Comparison of ENCODE assay signal across 24 mouse cellular contexts in genomic region chr6:144466711-144467110, GRCm38 (mm10).
DNase-seq lines count a peak whose midpoint lies in the region; ATAC-seq lines count a peak whose summit lies in the region.
"Had no signal": no experiment of that assay in that cellular context is flagged by ENCODE, and none has a peak within 500 bp of the region (broad histone marks: within the 10 kb centered on the region; RNA-seq: fewer than 3 reads in every experiment).

No protein-coding gene starts in this region.

- WGBS in limb, embryonic 10.5 days: 58% methylated on average over 15 of the region's 15 CpGs

- peak overlapping the region; percentile 34; the same call in 1 of the 2 replicates for H3K27ac ChIP-seq in limb, embryonic 10.5 days
- H3K27ac ChIP-seq: forebrain, embryonic 10.5 days; forebrain, embryonic 13.5 days; hindbrain, embryonic 10.5 days; hindbrain, embryonic 13.5 days; intestine, embryonic 15.5 days had no signal

- H3K27me3 ChIP-seq in limb, embryonic 10.5 days (ENCODE audit: low read depth, poor library complexity, severe bottlenecking): no peaks in the 10 kb centered on the region
- H3K27me3 ChIP-seq: forebrain, embryonic 13.5 days; hindbrain, embryonic 13.5 days; intestine, embryonic 15.5 days had no signal

- no peaks in the 10 kb centered on the region for H3K36me3 ChIP-seq in limb, embryonic 10.5 days
- H3K36me3 ChIP-seq: forebrain, embryonic 10.5 days; hindbrain, embryonic 10.5 days; hindbrain, embryonic 13.5 days; intestine, embryonic 15.5 days had no signal

- intact Hi-C loops in heart, postnatal 14 days (cut with DNase I): no loop called here

- H3K9me3 ChIP-seq in limb, embryonic 10.5 days (replicated peaks): no peaks in the 10 kb centered on the region
- H3K9me3 ChIP-seq: forebrain, embryonic 10.5 days; forebrain, embryonic 13.5 days; hindbrain, embryonic 10.5 days; hindbrain, embryonic 13.5 days; intestine, embryonic 15.5 days had no signal

- no peak for ATAC-seq in megakaryocyte progenitor cell, adult 5-6 weeks (replicated peaks; ENCODE audit: poor library complexity)
- ATAC-seq: CD4-positive, CD25-positive, alpha-beta regulatory T cell, adult 4 months; forebrain, embryonic 13.5 days; forebrain, embryonic 16.5 days; hindbrain, embryonic 16.5 days; intestine, embryonic 15.5 days had no signal

- no peak overlapping the region for H3K4me3 ChIP-seq in limb, embryonic 10.5 days
- H3K4me3 ChIP-seq: forebrain, embryonic 10.5 days; forebrain, embryonic 13.5 days; hindbrain, embryonic 10.5 days; hindbrain, embryonic 13.5 days; intestine, embryonic 15.5 days had no signal

- DNase-seq in heart, adult 11 months: peak; percentile 74
- no peak for DNase-seq in heart, postnatal 14 days
- DNase-seq in R1 (ENCODE audit: low read depth, low spot score): peak; percentile 24
- DNase-seq in brain, adult 2 months (ENCODE audit: low read depth, low spot score): peak; percentile 11
- no peak for DNase-seq in limb, embryonic 10.5 days (ENCODE audit: low spot score)
- no peak for DNase-seq in testis, postnatal 14 days (ENCODE audit: low spot score)
- DNase-seq: adrenal gland, postnatal 10 days; adrenal gland, postnatal 36 days; cerebellum, adult 11-12 months; cerebellum, adult 9-10 months; cerebellum, postnatal 14 days; gastrocnemius, postnatal 10 days; gastrocnemius, postnatal 36 days; heart, postnatal 36 days; kidney, adult 11 months had no signal

- peaks cover 45% of the 10 kb centered on the region for H3K4me1 ChIP-seq in limb, embryonic 10.5 days
- H3K4me1 ChIP-seq: forebrain, embryonic 10.5 days; intestine, embryonic 15.5 days had no signal

Comparison
In these comparisons a context has a peak if more than half of its experiments do, and no peak if none do; other contexts are left out.
1. DNase-seq: peak in heart, adult 11 months (single experiment), R1 (single experiment) and brain, adult 2 months (single experiment); none in heart, postnatal 14 days (0 of 2), limb, embryonic 10.5 days (single experiment) and testis, postnatal 14 days (single experiment).